Mouse (Mus musculus) naive thymus-derived CD4-positive, alpha-beta T cell, adult 2 months (primary cell): ENCODE data around the gene Zfp174.
"Not testable (repeated sequence)": the region's sequence is repeated elsewhere in the genome, so short reads cannot be mapped to it uniquely, and the experiment has no call there.

Experiments used
- DNase-seq: peaks from one replicate; pipeline ENCODE4 v3.0.0-alpha.2; 2011; ENCODE audit warnings: low read depth

The Zfp174 gene

GRCm38 (mm10) chr16:3846711-3847518 lies at the start of gene Zfp174:
Gene Zfp174 (plus strand): TSS chr16:3847268.
- peak; percentile 94 for DNase-seq

GRCm38 (mm10) chr16:3808176-3808575 lies 38.9 kb upstream of the Zfp174 start:
- DNase-seq = no peak

- DNase-seq = not testable (repeated sequence)
Measured at GRCm38 (mm10) chr16:3814667-3815066, 32.4 kb upstream of the Zfp174 start.

- no peak for DNase-seq
Measured at GRCm38 (mm10) chr16:3820202-3820601, 26.9 kb upstream of the Zfp174 start.

GRCm38 (mm10) chr16:3828021-3828420 lies 19.0 kb upstream of the Zfp174 start:
- no peak for DNase-seq

GRCm38 (mm10) chr16:3829727-3830126 lies 17.3 kb upstream of the Zfp174 start:
- DNase-seq = no peak

- DNase-seq = peak; percentile 42
Measured at GRCm38 (mm10) chr16:3830588-3831109, 16.4 kb upstream of the Zfp174 start, which contains the start of gene Olfr15. Gene Olfr15 (plus strand): TSS chr16:3830878.

GRCm38 (mm10) chr16:3835461-3835860 lies 11.6 kb upstream of the Zfp174 start:
- DNase-seq = no peak

- DNase-seq = peak; percentile 63
Measured at GRCm38 (mm10) chr16:3839157-3839885, 7.7 kb upstream of the Zfp174 start.

GRCm38 (mm10) chr16:3842989-3843388 lies 4.1 kb upstream of the Zfp174 start:
- no peak for DNase-seq

- no peak for DNase-seq
Measured at GRCm38 (mm10) chr16:3843796-3844195, 3.3 kb upstream of the Zfp174 start.

GRCm38 (mm10) chr16:3847871-3848270 lies 803 bp downstream of the Zfp174 start:
- DNase-seq = peak; percentile 15

- DNase-seq = no peak
Measured at GRCm38 (mm10) chr16:3848416-3848815, 1.3 kb downstream of the Zfp174 start.

GRCm38 (mm10) chr16:3851301-3851700 lies 4.2 kb downstream of the Zfp174 start:
- not testable (repeated sequence) for DNase-seq

- DNase-seq = no peak
Measured at GRCm38 (mm10) chr16:3852586-3852985, 5.5 kb downstream of the Zfp174 start.

- no peak for DNase-seq
Measured at GRCm38 (mm10) chr16:3854437-3855182, 7.5 kb downstream of the Zfp174 start.

- no peak for DNase-seq
Measured at GRCm38 (mm10) chr16:3855776-3856175, 8.7 kb downstream of the Zfp174 start.

GRCm38 (mm10) chr16:3859254-3859653 lies 12.2 kb downstream of the Zfp174 start:
- no peak for DNase-seq

GRCm38 (mm10) chr16:3871815-3872214 lies 24.7 kb downstream of the Zfp174 start:
- DNase-seq = no peak

GRCm38 (mm10) chr16:3872216-3873047 lies 25.4 kb downstream of the Zfp174 start, which contains the start of gene Naa60:
Gene Naa60 (plus strand): TSS chr16:3872375.
- DNase-seq = peak; percentile 91

GRCm38 (mm10) chr16:3876346-3876745 lies 29.3 kb downstream of the Zfp174 start:
- DNase-seq = no peak
